Mouse (Mus musculus) kidney, embryonic 14.5 days (tissue): ENCODE data around the gene 4930451I11Rik. TPM values are rescaled to one million over a fixed set of nuclear protein-coding genes. Genes with fewer than 3 reads are reported as not detected.
A peak's percentile ranks its signal among the peaks of the same experiment; 100 is the strongest.

Experiments
- ATAC-seq: fragments of 200-750 bp; cut with Nextera tagmentation; 2 replicates; pipeline ENCODE4 v1.8.0; 2017; ENCODE audit warnings: moderate number of reproducible peaks, mild to moderate bottlenecking, moderate TSS enrichment, moderate library complexity; ENCODE audit not compliant: low FRiP score, low TSS enrichment
- H3K27ac ChIP-seq: fragments of 300-500 bp; sonication (generic); 2 replicates; pipeline ENCODE4 v1.5.1; 2014; ENCODE audit warnings: low read depth, mild to moderate bottlenecking, low read length, moderate library complexity, mixed read lengths
- H3K27me3 ChIP-seq: fragments of 300-500 bp; sonication (generic); 2 replicates; pipeline ENCODE4 v1.6.1; 2014; ENCODE audit warnings: mild to moderate bottlenecking, low read length; ENCODE audit not compliant: control insufficient read depth, insufficient read depth
- H3K36me3 ChIP-seq: fragments of 300-500 bp; sonication (generic); 2 replicates; pipeline ENCODE4 v1.6.1; 2014; ENCODE audit warnings: low read length, mixed read lengths; ENCODE audit not compliant: control insufficient read depth, insufficient read depth
- H3K4me1 ChIP-seq: fragments of 300-500 bp; sonication (generic); 2 replicates; pipeline ENCODE4 v1.6.1; 2014; ENCODE audit warnings: low read length, mixed read lengths; ENCODE audit not compliant: control insufficient read depth, insufficient read depth
- H3K4me2 ChIP-seq: fragments of 300-500 bp; sonication (generic); replicated peaks from 2 replicates; pipeline ENCODE4 v1.6.1; 2014; ENCODE audit warnings: low read depth, mild to moderate bottlenecking, low read length
- H3K4me3 ChIP-seq: fragments of 300-500 bp; sonication (generic); 2 replicates; pipeline ENCODE4 v1.5.1; 2014; ENCODE audit warnings: mild to moderate bottlenecking, low read length
- H3K9ac ChIP-seq: fragments of 300-500 bp; sonication (generic); 2 replicates; pipeline ENCODE4 v1.6.1; 2014; ENCODE audit warnings: low read depth, mild to moderate bottlenecking, low read length, moderate library complexity
- H3K9me3 ChIP-seq: fragments of 300-500 bp; sonication (generic); 2 replicates; pipeline ENCODE4 v1.6.1; 2016; ENCODE audit warnings: low read length; ENCODE audit not compliant: control insufficient read depth
- WGBS: fragments of 180-500 bp; shearing (Covaris S2); extraction: QIAGEN DNeasy Blood & Tissue Kit; methylation state at CpG from one replicate; pipeline ENCODE4 v1.1.7; 2014; 5-methylcytosine and 5-hydroxymethylcytosine counted together
- polyA plus RNA-seq: library from polyadenylated mRNA; unstranded; fragments of >200 nt; fragmentation: Nextera tagmentation; extraction: Ambion mirVana; gene quantifications from 2 replicates; pipeline ENCODE4 v1.2.1, GENCODE M21; 2014

The 4930451I11Rik gene
- polyA plus RNA-seq, 1 experiment from 2014 or later, result not detected

GRCm38 (mm10) chr7:126847421-126848398 is 16.3 kb upstream of the 4930451I11Rik start:
- peaks cover 12% of the 10 kb centered on the region for H3K36me3 ChIP-seq
- H3K9me3 ChIP-seq, result no peaks in the 10 kb centered on the region
- H3K4me2 ChIP-seq, result peak overlapping the region; percentile 99
- peak overlapping the region; percentile 60 for H3K4me3 ChIP-seq
- H3K27me3 ChIP-seq, result peaks cover 19% of the 10 kb centered on the region; the same call in 1 of the 2 replicates
- peak overlapping the region; percentile 70 for H3K9ac ChIP-seq
- peaks cover 19% of the 10 kb centered on the region; the same call in 1 of the 2 replicates for H3K4me1 ChIP-seq
- under 1% methylated on average over 73 of the region's 74 CpGs for WGBS
- no peak overlapping the region for H3K27ac ChIP-seq
- peak; percentile 40 for ATAC-seq

GRCm38 (mm10) chr7:126847116-126847420 is 15.6 kb upstream of the 4930451I11Rik start, which contains the start of gene Doc2a:
Gene Doc2a (plus strand): TSS chr7:126847416.
- ATAC-seq, result no peak
- Histone ChIP-seq H3K9ac (peak within 1 kb of the TSS; percentile 70), H3K4me2 (peak within 1 kb of the TSS; percentile 99), H3K36me3 (peaks cover 5% of the 10 kb centered on the region; the same call in 1 of the 2 replicates), H3K9me3 (no peaks in the 10 kb centered on the region), H3K27me3 (peaks cover 19% of the 10 kb centered on the region; the same call in 1 of the 2 replicates), H3K27ac (no peak within 1 kb of the TSS), H3K4me1 (peaks cover 19% of the 10 kb centered on the region; the same call in 1 of the 2 replicates), H3K4me3 (peak within 1 kb of the TSS; percentile 60)
- 29% methylated on average over 4 of the region's 4 CpGs for WGBS

- ATAC-seq, result no peak
- H3K9ac ChIP-seq, result no peak overlapping the region
- peaks cover 19% of the 10 kb centered on the region; the same call in 1 of the 2 replicates for H3K27me3 ChIP-seq
- no peak overlapping the region for H3K27ac ChIP-seq
- H3K9me3 ChIP-seq, result 0 out of 2 replicates have a peak, but pooled peaks cover 3% of the 10 kb centered on the region
- H3K36me3 ChIP-seq, result no peaks in the 10 kb centered on the region
- 91% methylated on average over 2 of the region's 2 CpGs for WGBS
- peaks cover 16% of the 10 kb centered on the region; the same call in 1 of the 2 replicates for H3K4me1 ChIP-seq
- no peak overlapping the region for H3K4me2 ChIP-seq
- H3K4me3 ChIP-seq, result no peak overlapping the region
Measured at GRCm38 (mm10) chr7:126845516-126845915, 14.1 kb upstream of the 4930451I11Rik start.

- Histone ChIP-seq H3K4me3 (no peak overlapping the region), H3K9me3 (0 out of 2 replicates have a peak, but pooled peaks cover 3% of the 10 kb centered on the region), H3K4me1 (peaks cover 10% of the 10 kb centered on the region; the same call in 1 of the 2 replicates), H3K27me3 (peaks cover 6% of the 10 kb centered on the region; the same call in 1 of the 2 replicates), H3K4me2 (no peak overlapping the region), H3K27ac (no peak overlapping the region), H3K9ac (no peak overlapping the region), H3K36me3 (no peaks in the 10 kb centered on the region)
- WGBS, result 85% methylated on average over 9 of the region's 9 CpGs
- no peak for ATAC-seq
Measured at GRCm38 (mm10) chr7:126843276-126843675, 11.8 kb upstream of the 4930451I11Rik start.

GRCm38 (mm10) chr7:126833294-126833693 is 1.9 kb upstream of the 4930451I11Rik start:
- WGBS, result 90% methylated on average over 1 of the region's 1 CpGs
- 0 out of 2 replicates have a peak, but pooled peaks cover 4% of the 10 kb centered on the region for H3K27me3 ChIP-seq
- H3K27ac ChIP-seq, result no peak overlapping the region
- H3K9ac ChIP-seq, result no peak overlapping the region
- H3K4me1 ChIP-seq, result 0 out of 2 replicates have a peak, but pooled peaks cover 5% of the 10 kb centered on the region
- no peak overlapping the region for H3K4me2 ChIP-seq
- H3K4me3 ChIP-seq, result no peak overlapping the region
- ATAC-seq, result no peak
- no peaks in the 10 kb centered on the region for H3K9me3 ChIP-seq
- no peaks in the 10 kb centered on the region for H3K36me3 ChIP-seq

- Histone ChIP-seq H3K4me2 (peak overlapping the region; percentile 50), H3K27me3 (0 out of 2 replicates have a peak, but pooled peaks cover 4% of the 10 kb centered on the region), H3K9me3 (no peaks in the 10 kb centered on the region), H3K27ac (no peak overlapping the region), H3K36me3 (no peaks in the 10 kb centered on the region), H3K4me1 (0 out of 2 replicates have a peak, but pooled peaks cover 5% of the 10 kb centered on the region), H3K9ac (peak overlapping the region; percentile 52), H3K4me3 (peak overlapping the region; percentile 24)
- 1% methylated on average over 21 of the region's 21 CpGs for WGBS
- ATAC-seq, result peak; percentile 89
Measured at GRCm38 (mm10) chr7:126832036-126832598, 678 bp upstream of the 4930451I11Rik start.

GRCm38 (mm10) chr7:126825952-126826351 is 5.5 kb downstream of the 4930451I11Rik start:
- no peaks in the 10 kb centered on the region for H3K36me3 ChIP-seq
- H3K9ac ChIP-seq, result no peak overlapping the region
- no peak overlapping the region for H3K4me2 ChIP-seq
- 64% methylated on average over 5 of the region's 5 CpGs for WGBS
- H3K27ac ChIP-seq, result no peak overlapping the region
- peaks cover 19% of the 10 kb centered on the region for H3K27me3 ChIP-seq
- H3K4me1 ChIP-seq, result 0 out of 2 replicates have a peak, but pooled peaks cover 3% of the 10 kb centered on the region
- H3K4me3 ChIP-seq, result no peak overlapping the region
- ATAC-seq, result no peak
- no peaks in the 10 kb centered on the region for H3K9me3 ChIP-seq

- Histone ChIP-seq H3K27me3 (peaks cover 19% of the 10 kb centered on the region), H3K4me2 (no peak overlapping the region), H3K9me3 (no peaks in the 10 kb centered on the region), H3K4me3 (no peak overlapping the region), H3K27ac (no peak overlapping the region), H3K4me1 (0 out of 2 replicates have a peak, but pooled peaks cover 3% of the 10 kb centered on the region), H3K9ac (no peak overlapping the region), H3K36me3 (no peaks in the 10 kb centered on the region)
- 26% methylated on average over 8 of the region's 8 CpGs for WGBS
- no peak for ATAC-seq
Measured at GRCm38 (mm10) chr7:126825403-126825802, 6.0 kb downstream of the 4930451I11Rik start.
